In genomic region chr2:22026794-22027193, GRCm38 (mm10) we compare ENCODE assay signal across 17 mouse cellular contexts.
"Had no signal": no experiment of that assay in that cellular context is flagged by ENCODE, and none has a peak within 500 bp of the region (broad histone marks: within the 10 kb centered on the region; RNA-seq: fewer than 3 reads in every experiment).

No protein-coding gene starts in this region.

- DNase-seq: forebrain, postnatal 0 days; gastrocnemius, postnatal 14 days; gastrocnemius, postnatal 36 days; heart, adult 11 months; heart, adult 2 months; heart, postnatal 14 days; heart, postnatal 36 days; kidney, adult 11 months; kidney, adult 2 months; kidney, adult 9 months; kidney, postnatal 14 days; kidney, postnatal 36 days; layer of hippocampus, postnatal 36 days; liver; liver, embryonic 13.5 days had no signal

- ATAC-seq: forebrain, postnatal 0 days; hindbrain, postnatal 0 days; intestine, embryonic 16.5 days had no signal
